Mouse (Mus musculus) hindbrain, embryonic 13.5 days (tissue): Measurements from ENCODE around the gene Exosc2. TPM values are rescaled to one million over a fixed set of nuclear protein-coding genes. Genes with fewer than 3 reads are reported as not detected.
"Not testable (repeated sequence)": the region's sequence is repeated elsewhere in the genome, so short reads cannot be mapped to it uniquely, and the experiment has no call there.

ENCODE experiments used
- ATAC-seq: fragments of 200-750 bp; cut with Nextera tagmentation; 2 replicates; pipeline ENCODE4 v1.8.0; 2017; ENCODE audit warnings: moderate TSS enrichment; ENCODE audit not compliant: low FRiP score
- H3K27ac ChIP-seq: fragments of 300-500 bp; sonication (generic); 2 replicates; pipeline ENCODE4 v1.5.1; 2015; ENCODE audit warnings: inconsistent platforms, mild to moderate bottlenecking, moderate library complexity
- H3K27me3 ChIP-seq: fragments of 300-500 bp; sonication (generic); 2 replicates; pipeline ENCODE4 v1.6.1; 2015; ENCODE audit warnings: mild to moderate bottlenecking, inconsistent platforms
- H3K36me3 ChIP-seq: fragments of 300-500 bp; sonication (generic); 2 replicates; pipeline ENCODE4 v1.6.1; 2015; ENCODE audit warnings: mild to moderate bottlenecking, inconsistent platforms
- H3K4me1 ChIP-seq: fragments of 300-500 bp; sonication (generic); replicated peaks from 2 replicates; pipeline ENCODE4 v1.6.1; 2015; ENCODE audit warnings: inconsistent platforms
- H3K4me2 ChIP-seq: fragments of 300-500 bp; sonication (generic); 2 replicates; pipeline ENCODE4 v1.6.1; 2015; ENCODE audit warnings: inconsistent platforms, mild to moderate bottlenecking, moderate library complexity
- H3K4me3 ChIP-seq: fragments of 300-500 bp; sonication (generic); 2 replicates; pipeline ENCODE4 v1.5.1; 2015; ENCODE audit warnings: mild to moderate bottlenecking, inconsistent platforms
- H3K9ac ChIP-seq: fragments of 300-500 bp; sonication (generic); 2 replicates; pipeline ENCODE4 v1.6.1; 2015; ENCODE audit warnings: mild to moderate bottlenecking, inconsistent platforms
- H3K9me3 ChIP-seq: fragments of 300-500 bp; sonication (generic); 2 replicates; pipeline ENCODE4 v1.6.1; 2016; ENCODE audit warnings: inconsistent platforms
- WGBS: fragments of 180-500 bp; shearing (Covaris S2); methylation state at CpG from one replicate; pipeline ENCODE4 v1.1.7; 2015; 5-methylcytosine and 5-hydroxymethylcytosine counted together
- polyA plus RNA-seq: library from polyadenylated mRNA; unstranded; fragments of >200 nt; fragmentation: Nextera tagmentation; extraction: Ambion mirVana; gene quantifications from 2 replicates; pipeline ENCODE4 v1.2.1, GENCODE M21; 2015

The Exosc2 gene
- polyA plus RNA-seq, 1 experiment from 2014 or later, result 41.3 TPM

DNA sequence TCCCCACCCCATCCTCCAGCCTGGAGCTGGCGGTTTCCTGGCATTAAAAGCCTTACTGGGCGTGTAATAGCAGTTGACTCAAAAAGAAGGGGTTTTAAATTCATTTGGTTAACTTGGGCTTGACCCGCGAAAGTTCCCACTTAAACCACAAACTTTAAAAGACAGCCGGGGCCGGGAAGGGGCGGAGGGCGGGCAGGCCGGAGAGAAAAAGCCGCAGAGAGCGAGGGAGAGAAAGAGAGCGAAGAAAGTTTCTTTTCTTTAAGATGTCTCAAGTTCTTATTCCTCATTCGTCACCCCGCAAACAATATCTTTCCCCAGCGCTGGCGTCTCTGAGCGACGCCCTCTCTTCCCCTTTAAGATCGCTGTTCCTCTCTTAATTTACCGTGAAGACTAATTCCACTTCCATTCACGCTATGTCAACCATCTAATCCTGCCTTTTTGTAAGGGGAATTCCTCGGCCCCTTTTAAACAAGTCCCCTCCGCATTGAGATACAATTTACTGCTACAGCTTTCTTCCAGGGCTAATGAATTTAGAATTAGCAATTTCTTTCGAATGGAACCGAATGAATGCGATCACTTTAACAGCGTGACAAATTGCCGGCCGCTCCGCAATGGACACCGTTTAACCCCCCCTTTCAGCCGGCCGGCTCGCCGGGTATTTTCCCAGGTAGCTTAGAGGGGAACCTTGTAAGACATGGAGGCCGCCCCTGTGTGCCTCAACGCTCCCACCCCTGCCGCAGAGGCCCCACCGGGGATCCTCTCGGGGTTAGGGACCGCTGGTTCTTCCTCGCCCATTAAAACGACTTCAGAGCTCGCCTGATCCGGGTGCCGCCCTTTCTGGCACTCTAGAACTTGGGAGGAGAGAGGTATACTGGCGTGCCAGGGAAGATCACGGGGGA is 29.7 kb upstream of the Exosc2 start:
- H3K27me3 ChIP-seq, result peaks cover 100% of the 10 kb centered on the region
- H3K4me1 ChIP-seq, result peaks cover 56% of the 10 kb centered on the region
- peak overlapping the region; percentile 58; the same call in 1 of the 2 replicates for H3K27ac ChIP-seq
- H3K36me3 ChIP-seq, result no peaks in the 10 kb centered on the region
- 1% methylated on average over 48 of the region's 48 CpGs for WGBS
- H3K9me3 ChIP-seq, result no peaks in the 10 kb centered on the region
- peak overlapping the region; percentile 30 for H3K4me3 ChIP-seq
- ATAC-seq, result no peak
- peak overlapping the region; percentile 31; the same call in 1 of the 2 replicates for H3K4me2 ChIP-seq
- peak overlapping the region; percentile 46; the same call in 1 of the 2 replicates for H3K9ac ChIP-seq

DNA sequence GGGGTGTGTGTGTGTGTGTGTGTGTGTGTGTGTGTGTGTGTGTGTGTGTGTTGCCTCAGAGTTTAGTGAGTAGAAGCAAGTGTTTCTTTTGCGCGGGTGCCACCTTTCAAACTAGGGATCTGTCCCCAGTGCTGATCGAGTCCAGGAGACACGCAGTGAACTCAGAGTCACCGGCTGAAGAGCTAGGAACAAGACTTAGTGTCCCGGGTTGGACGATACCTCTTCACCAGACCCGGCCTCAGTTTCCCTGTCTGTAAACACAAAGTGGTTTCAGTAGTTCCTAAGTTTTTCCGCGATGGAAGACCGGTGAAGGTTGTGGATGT is 29.0 kb upstream of the Exosc2 start:
- WGBS, result under 1% methylated on average over 11 of the region's 11 CpGs
- Histone ChIP-seq H3K27me3 (peaks cover 100% of the 10 kb centered on the region), H3K9ac (no peak overlapping the region), H3K4me1 (peaks cover 50% of the 10 kb centered on the region), H3K4me2 (peak overlapping the region; percentile 31; the same call in 1 of the 2 replicates), H3K27ac (no peak overlapping the region), H3K9me3 (no peaks in the 10 kb centered on the region), H3K36me3 (no peaks in the 10 kb centered on the region), H3K4me3 (peak overlapping the region; percentile 30)
- no peak for ATAC-seq

DNA sequence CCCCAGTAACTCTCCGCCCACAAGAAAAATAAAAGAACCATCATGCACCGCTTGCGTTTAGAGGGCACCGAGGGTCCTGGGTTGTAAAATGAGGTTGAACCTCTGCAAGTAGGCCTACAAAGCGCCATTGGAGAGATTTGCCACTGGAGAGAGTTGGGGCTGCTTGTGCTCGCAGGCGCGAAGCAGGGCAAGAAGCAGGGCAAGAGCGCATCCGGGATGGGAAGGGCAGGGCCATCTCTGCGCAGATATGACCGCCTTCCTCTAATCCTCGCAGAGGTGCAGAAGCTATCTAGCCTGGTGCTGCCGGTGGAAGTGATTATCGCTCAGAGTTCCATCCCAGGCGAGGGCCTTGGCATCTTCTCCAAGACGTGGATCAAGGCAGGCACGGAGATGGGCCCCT is 28.6 kb upstream of the Exosc2 start:
- no peak overlapping the region; the same call in 1 of the 2 replicates for H3K9ac ChIP-seq

DNA sequence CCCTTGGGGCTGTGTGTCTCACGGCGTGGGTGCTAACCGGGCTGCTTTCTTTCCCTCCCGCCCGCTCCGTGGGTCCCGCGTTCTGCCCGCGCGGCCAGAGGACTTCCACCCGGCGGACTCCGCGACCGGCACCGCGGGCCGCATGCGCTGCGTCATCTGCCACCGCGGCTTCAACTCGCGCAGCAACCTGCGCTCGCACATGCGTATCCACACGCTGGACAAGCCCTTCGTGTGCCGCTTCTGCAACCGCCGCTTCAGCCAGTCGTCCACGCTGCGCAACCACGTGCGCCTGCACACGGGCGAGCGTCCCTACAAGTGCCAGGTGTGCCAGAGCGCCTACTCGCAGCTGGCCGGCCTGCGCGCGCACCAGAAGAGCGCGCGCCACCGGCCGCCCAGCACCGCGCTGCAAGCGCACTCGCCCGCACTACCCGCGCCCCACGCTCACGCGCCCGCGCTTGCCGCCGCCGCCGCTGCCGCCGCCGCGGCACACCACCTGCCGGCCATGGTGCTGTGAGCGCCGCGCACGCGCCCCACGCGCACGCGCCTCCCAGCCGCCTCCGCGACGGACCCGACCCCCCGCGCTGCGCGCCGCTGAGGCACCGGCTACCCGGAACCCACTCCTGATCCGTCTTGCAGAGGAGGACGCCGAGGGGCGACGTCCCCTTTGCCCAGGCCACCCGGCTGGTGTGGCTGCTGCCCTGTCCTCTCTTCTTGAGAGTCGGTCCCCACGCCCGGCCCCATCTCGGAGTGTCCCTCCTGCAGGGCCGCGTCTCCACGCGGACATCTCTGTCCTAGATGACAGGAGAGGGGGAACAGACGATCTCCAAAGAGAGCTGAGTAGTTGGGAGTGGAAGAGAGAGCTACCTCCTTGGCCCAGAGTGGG is 16.3 kb upstream of the Exosc2 start:
- Histone ChIP-seq H3K9ac (peak overlapping the region; percentile 72), H3K9me3 (peaks cover 3% of the 10 kb centered on the region), H3K27me3 (peaks cover 99% of the 10 kb centered on the region), H3K27ac (peak overlapping the region; percentile 48; the same call in 1 of the 2 replicates), H3K36me3 (no peaks in the 10 kb centered on the region), H3K4me2 (peak overlapping the region; percentile 88), H3K4me1 (peaks cover 17% of the 10 kb centered on the region), H3K4me3 (peak overlapping the region; percentile 54)
- peak; percentile 84 for ATAC-seq
- 1% methylated on average over 98 of the region's 109 CpGs for WGBS

More for the DNA sequence above, 28.6 kb upstream of the Exosc2 start:
- peak overlapping the region; percentile 20; the same call in 1 of the 2 replicates for H3K4me2 ChIP-seq
- no peak for ATAC-seq
- H3K36me3 ChIP-seq, result no peaks in the 10 kb centered on the region
- H3K4me1 ChIP-seq, result peaks cover 45% of the 10 kb centered on the region
- WGBS, result 3% methylated on average over 18 of the region's 18 CpGs
- H3K27ac ChIP-seq, result no peak overlapping the region
- H3K9me3 ChIP-seq, result no peaks in the 10 kb centered on the region
- peaks cover 100% of the 10 kb centered on the region for H3K27me3 ChIP-seq
- peak overlapping the region; percentile 30 for H3K4me3 ChIP-seq

DNA sequence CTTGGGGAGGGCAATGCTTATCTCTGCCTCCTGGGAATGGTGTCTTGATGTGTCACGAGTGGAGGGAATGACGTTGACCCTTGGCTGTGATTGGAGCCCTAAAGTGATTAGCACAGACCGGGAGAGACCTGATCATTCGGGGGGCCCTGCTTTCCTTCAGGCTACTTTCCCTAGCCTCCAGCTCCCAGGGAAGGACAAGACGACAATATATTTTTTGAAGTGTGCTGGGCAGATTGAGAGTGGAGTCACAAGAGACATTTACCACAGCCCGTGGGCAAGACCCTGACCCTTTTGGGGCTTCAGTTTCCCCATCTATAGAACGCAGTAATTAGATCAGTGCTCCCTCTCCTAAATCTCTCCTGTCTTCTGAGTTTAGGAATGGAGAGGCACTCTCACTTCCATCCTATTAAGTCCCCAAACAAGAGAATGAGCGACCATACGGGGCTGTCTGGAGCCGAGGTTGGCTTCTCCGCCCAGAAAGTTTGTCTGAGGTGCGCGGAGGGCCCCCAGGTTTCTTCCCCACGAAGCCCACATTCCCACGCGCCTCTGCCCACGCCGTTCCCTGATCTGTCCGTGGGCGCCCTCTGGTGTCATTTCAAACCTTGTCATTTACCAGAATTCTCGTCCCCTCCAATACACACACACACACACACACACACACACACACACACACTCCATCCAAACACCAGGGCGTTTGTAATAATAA is 15.5 kb upstream of the Exosc2 start:
- peaks cover 17% of the 10 kb centered on the region for H3K4me1 ChIP-seq
- peak overlapping the region; percentile 72 for H3K9ac ChIP-seq
- peaks cover 4% of the 10 kb centered on the region for H3K9me3 ChIP-seq
- H3K4me3 ChIP-seq, result peak overlapping the region; percentile 54
- peaks cover 99% of the 10 kb centered on the region for H3K27me3 ChIP-seq
- 0 out of 2 replicates have a peak overlapping the region, but pooled peaks have one; percentile 48 for H3K27ac ChIP-seq
- peak overlapping the region; percentile 88 for H3K4me2 ChIP-seq
- no peak; the same call in 1 of the 2 replicates for ATAC-seq
- H3K36me3 ChIP-seq, result no peaks in the 10 kb centered on the region
- 5% methylated on average over 22 of the region's 22 CpGs for WGBS

DNA sequence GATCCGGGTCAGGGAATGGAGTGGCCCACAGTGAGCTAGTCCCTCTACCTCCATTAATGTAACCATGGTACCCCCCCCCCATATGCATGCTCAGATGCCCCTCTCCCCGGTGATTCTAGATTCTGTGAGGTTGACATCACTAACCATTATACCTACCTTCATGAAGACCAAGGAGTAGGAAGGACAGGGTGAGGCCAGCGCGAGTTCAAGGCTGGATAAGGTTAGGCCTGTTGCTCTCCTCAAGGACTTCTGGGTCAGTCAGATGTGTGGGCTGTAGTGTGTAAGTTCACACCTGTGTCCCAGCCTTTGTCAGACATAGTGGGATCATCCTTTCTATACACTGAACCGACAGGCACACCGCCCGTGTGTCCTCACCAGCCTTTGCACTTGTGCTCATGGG is 14.1 kb upstream of the Exosc2 start:
- no peak for ATAC-seq
- Histone ChIP-seq H3K9ac (no peak overlapping the region), H3K36me3 (no peaks in the 10 kb centered on the region), H3K27ac (no peak overlapping the region), H3K9me3 (peaks cover 4% of the 10 kb centered on the region), H3K4me3 (no peak overlapping the region), H3K27me3 (peaks cover 99% of the 10 kb centered on the region), H3K4me1 (peaks cover 17% of the 10 kb centered on the region), H3K4me2 (no peak overlapping the region)
- WGBS, result 88% methylated on average over 7 of the region's 7 CpGs

DNA sequence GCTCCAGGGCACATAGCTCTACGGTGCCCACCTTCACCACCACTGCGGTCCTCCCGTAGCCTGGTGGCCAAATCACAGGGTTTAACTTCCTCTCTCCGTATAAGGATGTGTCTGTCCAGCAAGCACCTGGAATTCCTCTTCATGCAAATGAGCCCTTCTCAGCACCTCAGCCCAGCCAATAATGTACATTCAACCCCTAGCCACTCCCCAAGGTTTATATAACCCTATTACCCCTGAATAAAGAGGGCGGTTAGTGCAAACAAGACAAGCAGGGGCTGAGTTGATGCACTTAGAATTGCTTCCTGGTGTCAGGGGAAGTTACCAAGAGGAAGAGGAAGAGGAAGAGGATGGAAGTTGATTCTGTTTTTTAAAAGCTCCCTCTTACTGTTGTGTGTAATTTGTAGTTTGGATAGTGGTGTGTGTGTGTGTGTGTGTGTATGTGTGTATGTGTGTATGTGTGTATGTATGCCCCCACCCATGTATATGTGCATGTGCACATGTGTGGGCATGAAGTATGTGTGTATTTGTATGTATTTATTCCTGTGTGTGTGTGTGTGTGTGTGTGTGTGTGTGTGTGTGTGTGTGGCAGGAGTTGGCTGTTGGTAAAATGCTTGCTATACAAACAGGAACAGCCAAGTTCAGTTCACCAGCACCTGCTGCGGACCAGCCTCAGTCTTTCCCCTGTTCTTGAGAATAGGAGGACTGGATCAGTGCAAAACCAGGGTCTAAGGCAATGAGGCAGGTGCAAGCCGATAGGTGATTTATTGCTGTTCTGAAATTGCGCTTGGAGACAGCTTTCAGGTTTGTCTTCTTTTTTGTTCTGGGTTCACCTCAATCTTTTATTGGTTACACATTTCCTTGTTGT is 7.3 kb upstream of the Exosc2 start:
- no peak overlapping the region for H3K27ac ChIP-seq
- H3K9me3 ChIP-seq, result peaks cover 4% of the 10 kb centered on the region
- no peak for ATAC-seq
- H3K4me1 ChIP-seq, result no peaks in the 10 kb centered on the region
- H3K9ac ChIP-seq, result no peak overlapping the region
- H3K36me3 ChIP-seq, result no peaks in the 10 kb centered on the region
- no peak overlapping the region for H3K4me3 ChIP-seq
- 76% methylated on average over 8 of the region's 8 CpGs for WGBS
- peaks cover 98% of the 10 kb centered on the region for H3K27me3 ChIP-seq
- no peak overlapping the region for H3K4me2 ChIP-seq

DNA sequence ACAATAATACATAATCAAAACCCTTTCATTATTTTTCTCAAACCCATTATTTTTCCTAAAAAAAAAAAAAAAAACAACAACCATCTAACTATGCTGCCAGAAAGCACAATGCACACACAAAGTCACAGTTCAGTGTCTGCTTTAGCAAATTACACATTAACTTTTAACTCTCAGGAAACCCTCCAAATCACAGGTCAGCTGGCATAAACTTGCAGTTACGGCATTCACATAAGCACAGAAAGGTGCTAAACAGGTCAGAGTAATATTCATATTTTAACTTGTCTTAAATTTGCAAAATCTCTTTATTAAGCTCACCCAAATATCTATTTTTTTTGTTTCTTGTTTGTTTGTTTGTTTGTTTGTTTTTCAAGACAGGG is 6.7 kb upstream of the Exosc2 start:
- no peak for ATAC-seq
- Histone ChIP-seq H3K4me1 (no peaks in the 10 kb centered on the region), H3K36me3 (no peaks in the 10 kb centered on the region), H3K4me3 (no peak overlapping the region), H3K9me3 (peaks cover 4% of the 10 kb centered on the region), H3K9ac (no peak overlapping the region), H3K27ac (no peak overlapping the region), H3K4me2 (no peak overlapping the region), H3K27me3 (peaks cover 92% of the 10 kb centered on the region)
- 97% methylated on average over 1 of the region's 1 CpGs for WGBS

DNA sequence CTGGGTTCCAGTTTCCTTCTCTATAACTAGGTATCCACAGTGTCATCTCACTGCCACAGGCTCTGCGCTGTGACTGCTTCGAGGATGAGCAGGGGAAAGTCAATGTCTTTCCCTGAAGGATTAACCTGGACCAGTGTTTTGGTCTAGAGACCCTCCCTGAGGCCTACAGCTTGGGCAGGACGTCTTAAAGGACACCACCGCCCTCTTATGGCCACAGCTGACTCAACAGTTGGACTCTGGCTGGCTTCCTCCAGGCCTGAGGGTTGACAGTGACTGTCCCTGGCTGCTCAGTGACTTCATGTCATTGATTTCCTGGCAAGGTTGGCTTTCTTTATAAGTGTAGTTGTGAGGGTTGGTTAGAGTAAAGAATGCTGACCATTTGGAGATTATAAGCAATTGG is 3.2 kb upstream of the Exosc2 start:
- H3K9ac ChIP-seq, result no peak overlapping the region; the same call in 1 of the 2 replicates
- H3K36me3 ChIP-seq, result 0 out of 2 replicates have a peak, but pooled peaks cover under 1% of the 10 kb centered on the region
- 22% methylated on average over 4 of the region's 4 CpGs for WGBS
- no peak overlapping the region for H3K27ac ChIP-seq
- H3K27me3 ChIP-seq, result peaks cover 63% of the 10 kb centered on the region
- H3K4me2 ChIP-seq, result no peak overlapping the region
- H3K4me3 ChIP-seq, result no peak overlapping the region
- H3K9me3 ChIP-seq, result no peaks in the 10 kb centered on the region
- ATAC-seq, result no peak
- peaks cover 14% of the 10 kb centered on the region for H3K4me1 ChIP-seq

DNA sequence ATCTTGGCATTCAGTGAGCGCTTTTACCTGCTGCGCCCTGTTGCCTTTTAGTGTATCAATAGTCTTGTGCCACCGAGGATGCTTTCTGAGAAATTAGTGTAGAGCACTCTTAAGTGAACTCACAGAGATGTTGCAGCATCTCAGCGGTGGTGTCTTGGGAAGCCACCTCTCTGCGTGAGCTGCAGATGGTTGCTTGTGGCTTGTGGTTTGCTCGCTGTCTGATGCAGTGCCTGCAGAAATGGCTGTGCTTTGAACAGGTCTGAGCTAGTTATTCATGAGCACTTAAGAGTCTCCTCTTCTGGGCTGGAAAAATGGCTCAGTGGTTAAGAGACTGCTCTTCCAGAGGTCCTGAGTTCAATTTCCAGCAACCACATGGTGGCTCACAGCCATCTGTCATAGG is 8.1 kb downstream of the Exosc2 start:
- no peak for ATAC-seq
- H3K27me3 ChIP-seq, result no peaks in the 10 kb centered on the region
- H3K27ac ChIP-seq, result no peak overlapping the region
- no peak overlapping the region for H3K4me3 ChIP-seq
- peaks cover 70% of the 10 kb centered on the region for H3K36me3 ChIP-seq
- no peak overlapping the region for H3K9ac ChIP-seq
- no peaks in the 10 kb centered on the region for H3K4me1 ChIP-seq
- WGBS, result 92% methylated on average over 6 of the region's 6 CpGs
- H3K4me2 ChIP-seq, result no peak overlapping the region
- H3K9me3 ChIP-seq, result no peaks in the 10 kb centered on the region

DNA sequence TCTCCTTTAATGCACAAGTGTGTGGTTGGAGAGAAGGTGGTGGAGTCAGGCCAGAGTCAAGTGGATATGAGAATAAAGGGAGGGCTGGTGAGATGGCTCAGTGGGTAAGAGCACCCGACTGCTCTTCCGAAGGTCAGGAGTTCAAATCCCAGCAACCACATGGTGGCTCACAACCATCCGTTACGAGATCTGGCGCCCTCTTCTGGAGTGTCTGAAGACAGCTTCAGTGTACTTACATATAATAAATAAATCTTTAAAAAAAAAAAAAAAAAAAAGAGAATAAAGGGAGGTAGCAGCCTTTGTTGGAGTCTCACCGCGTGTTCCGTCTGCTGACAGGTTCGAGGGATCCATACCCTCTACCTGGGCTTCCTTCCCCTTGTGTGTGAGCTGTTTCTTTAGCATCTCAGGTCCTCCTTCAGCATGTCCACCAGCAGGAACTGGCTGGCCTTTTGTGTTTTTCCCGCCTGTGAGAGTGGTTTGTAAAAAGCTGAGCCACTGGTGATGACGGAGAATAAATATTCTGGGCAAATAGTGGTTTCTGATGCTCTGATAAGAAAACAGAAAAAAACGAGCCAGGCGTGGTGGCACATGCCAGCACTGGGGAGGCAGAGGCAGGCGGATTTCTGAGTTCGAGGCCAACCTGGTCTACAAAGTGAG is 10.7 kb downstream of the Exosc2 start:
- not testable (repeated sequence) for H3K9me3 ChIP-seq, H3K27me3 ChIP-seq, H3K4me3 ChIP-seq, H3K9ac ChIP-seq, H3K27ac ChIP-seq, H3K4me1 ChIP-seq, ATAC-seq, H3K4me2 ChIP-seq
- WGBS, result 91% methylated on average over 15 of the region's 15 CpGs
- H3K36me3 ChIP-seq, result peaks cover 45% of the 10 kb centered on the region
